Mouse (Mus musculus) limb, embryonic 11.5 days (tissue): ENCODE data around the gene Slc30a6. TPM values are rescaled to one million over a fixed set of nuclear protein-coding genes. Genes with fewer than 3 reads are reported as not detected.

Source experiments
- polyA plus RNA-seq: library from polyadenylated mRNA; unstranded; fragments of >200 nt; fragmentation: Nextera tagmentation; extraction: Ambion mirVana; gene quantifications from 2 replicates; pipeline ENCODE4 v1.2.1, GENCODE M21; 2014

Gene Slc30a6
- polyA plus RNA-seq, 1 experiment from 2014 or later = 41.5 TPM

Other genes starting within 250 kb of the Slc30a6 start
- 89.2 and 94.3 TPM in 2 replicates for gene Memo1, start 100.1 kb upstream of the Slc30a6 start, polyA plus RNA-seq
- gene Dpy30, start 71.7 kb upstream of the Slc30a6 start, polyA plus RNA-seq = 275 and 279 TPM in 2 replicates
- gene Spast, start 56.6 kb upstream of the Slc30a6 start, polyA plus RNA-seq = 31.2 and 32.7 TPM in 2 replicates
- 0.14 and 0.20 TPM in 2 replicates for gene Nlrc4, start 63.5 kb downstream of the Slc30a6 start, polyA plus RNA-seq
- 45.1 and 52.0 TPM in 2 replicates for gene Yipf4, start 93.9 kb downstream of the Slc30a6 start, polyA plus RNA-seq
- gene Birc6, start 132.7 kb downstream of the Slc30a6 start, polyA plus RNA-seq = 82.5 and 96.1 TPM in 2 replicates